Mouse (Mus musculus): ENCODE data around the gene Sdsl. TPM values are rescaled to one million over a fixed set of nuclear protein-coding genes. Genes with fewer than 3 reads are reported as not detected.

The Sdsl gene
- polyA plus RNA-seq, 1 experiment from 2014 or later, result 6.1 TPM

GRCm38 (mm10) chr5:120483399-120483798 is 10.8 kb upstream of the Sdsl start:
- Histone ChIP-seq H3K36me3 (replicated peaks; ENCODE audit: control insufficient read depth, insufficient read depth) (peaks cover 36% of the 10 kb centered on the region), H3K4me2 (replicated peaks) (no peak overlapping the region), H3K4me3 (replicated peaks; ENCODE audit: low read length) (no peak overlapping the region), H3K27ac (no peak overlapping the region), H3K9ac (no peak overlapping the region), H3K27me3 (ENCODE audit: control insufficient read depth, insufficient read depth, low read length) (no peaks in the 10 kb centered on the region), H3K9me3 (ENCODE audit: control insufficient read depth, low read length) (no peaks in the 10 kb centered on the region), H3K4me1 (replicated peaks; ENCODE audit: control insufficient read depth, insufficient read depth, low read length) (no peaks in the 10 kb centered on the region)
- WGBS, result 80% methylated on average over 16 of the region's 19 CpGs
- DNase-seq (ENCODE audit: low spot score) (no peak), ATAC-seq (ENCODE audit: low FRiP score) (no peak)

GRCm38 (mm10) chr5:120481205-120481604 is 8.6 kb upstream of the Sdsl start:
- WGBS, result 55% methylated on average over 9 of the region's 9 CpGs
- Histone ChIP-seq H3K4me3 (replicated peaks; ENCODE audit: low read length) (no peak overlapping the region), H3K36me3 (replicated peaks; ENCODE audit: control insufficient read depth, insufficient read depth) (peaks cover 16% of the 10 kb centered on the region), H3K27me3 (ENCODE audit: control insufficient read depth, insufficient read depth, low read length) (no peaks in the 10 kb centered on the region), H3K27ac (no peak overlapping the region), H3K9ac (no peak overlapping the region), H3K4me2 (replicated peaks) (no peak overlapping the region), H3K4me1 (replicated peaks; ENCODE audit: control insufficient read depth, insufficient read depth, low read length) (no peaks in the 10 kb centered on the region), H3K9me3 (ENCODE audit: control insufficient read depth, low read length) (no peaks in the 10 kb centered on the region)
- ATAC-seq (ENCODE audit: low FRiP score) (no peak), DNase-seq (ENCODE audit: low spot score) (no peak)

GRCm38 (mm10) chr5:120479538-120479937 is 6.9 kb upstream of the Sdsl start:
- WGBS, result 70% methylated on average over 4 of the region's 4 CpGs

GRCm38 (mm10) chr5:120477993-120478392 is 5.4 kb upstream of the Sdsl start:
- ATAC-seq (ENCODE audit: low FRiP score), result no peak
- no peak overlapping the region for H3K4me3 ChIP-seq (replicated peaks; ENCODE audit: low read length)

More at GRCm38 (mm10) chr5:120479538-120479937, 6.9 kb upstream of the Sdsl start:
- Histone ChIP-seq H3K4me1 (replicated peaks; ENCODE audit: control insufficient read depth, insufficient read depth, low read length) (no peaks in the 10 kb centered on the region), H3K9ac (no peak overlapping the region), H3K36me3 (replicated peaks; ENCODE audit: control insufficient read depth, insufficient read depth) (no peaks in the 10 kb centered on the region), H3K27ac (no peak overlapping the region), H3K4me2 (replicated peaks) (no peak overlapping the region), H3K9me3 (ENCODE audit: control insufficient read depth, low read length) (no peaks in the 10 kb centered on the region), H3K4me3 (replicated peaks; ENCODE audit: low read length) (no peak overlapping the region), H3K27me3 (ENCODE audit: control insufficient read depth, insufficient read depth, low read length) (no peaks in the 10 kb centered on the region)
- ATAC-seq (ENCODE audit: low FRiP score), result no peak
- no peak for DNase-seq (ENCODE audit: low spot score)

GRCm38 (mm10) chr5:120476296-120476695 is 3.7 kb upstream of the Sdsl start, which contains the start of gene Sds:
Gene Sds, plus strand, starts transcription at chr5:120476526.
- WGBS, result 18% methylated on average over 13 of the region's 13 CpGs
- H3K27me3 ChIP-seq (ENCODE audit: control insufficient read depth, insufficient read depth, low read length), result no peaks in the 10 kb centered on the region
- DNase-seq (ENCODE audit: low spot score), result no peak
- no peak for ATAC-seq (ENCODE audit: low FRiP score)
- no peak within 1 kb of the TSS for H3K4me2 ChIP-seq (replicated peaks)
- H3K36me3 ChIP-seq (replicated peaks; ENCODE audit: control insufficient read depth, insufficient read depth), result no peaks in the 10 kb centered on the region
- H3K9ac ChIP-seq, result no peak within 1 kb of the TSS
- no peak within 1 kb of the TSS for H3K4me3 ChIP-seq (replicated peaks; ENCODE audit: low read length)
- H3K9me3 ChIP-seq (ENCODE audit: control insufficient read depth, low read length), result no peaks in the 10 kb centered on the region
- H3K27ac ChIP-seq, result no peak within 1 kb of the TSS
- H3K4me1 ChIP-seq (replicated peaks; ENCODE audit: control insufficient read depth, insufficient read depth, low read length), result no peaks in the 10 kb centered on the region

More at GRCm38 (mm10) chr5:120477993-120478392, 5.4 kb upstream of the Sdsl start:
- no peak overlapping the region for H3K27ac ChIP-seq
- DNase-seq (ENCODE audit: low spot score), result no peak
- H3K36me3 ChIP-seq (replicated peaks; ENCODE audit: control insufficient read depth, insufficient read depth), result no peaks in the 10 kb centered on the region
- H3K4me2 ChIP-seq (replicated peaks), result no peak overlapping the region
- no peaks in the 10 kb centered on the region for H3K4me1 ChIP-seq (replicated peaks; ENCODE audit: control insufficient read depth, insufficient read depth, low read length)
- H3K27me3 ChIP-seq (ENCODE audit: control insufficient read depth, insufficient read depth, low read length), result no peaks in the 10 kb centered on the region
- H3K9ac ChIP-seq, result no peak overlapping the region
- 92% methylated on average over 5 of the region's 5 CpGs for WGBS
- H3K9me3 ChIP-seq (ENCODE audit: control insufficient read depth, low read length), result no peaks in the 10 kb centered on the region

GRCm38 (mm10) chr5:120475861-120476260 is 3.3 kb upstream of the Sdsl start:
- no peaks in the 10 kb centered on the region for H3K27me3 ChIP-seq (ENCODE audit: control insufficient read depth, insufficient read depth, low read length)
- ATAC-seq (ENCODE audit: low FRiP score), result no peak
- DNase-seq (ENCODE audit: low spot score), result no peak
- no peak overlapping the region for H3K4me3 ChIP-seq (replicated peaks; ENCODE audit: low read length)
- 51% methylated on average over 8 of the region's 8 CpGs for WGBS
- no peak overlapping the region for H3K9ac ChIP-seq
- H3K27ac ChIP-seq, result no peak overlapping the region
- H3K9me3 ChIP-seq (ENCODE audit: control insufficient read depth, low read length), result no peaks in the 10 kb centered on the region
- no peaks in the 10 kb centered on the region for H3K4me1 ChIP-seq (replicated peaks; ENCODE audit: control insufficient read depth, insufficient read depth, low read length)
- no peaks in the 10 kb centered on the region for H3K36me3 ChIP-seq (replicated peaks; ENCODE audit: control insufficient read depth, insufficient read depth)
- no peak overlapping the region for H3K4me2 ChIP-seq (replicated peaks)

GRCm38 (mm10) chr5:120473361-120473760 is 751 bp upstream of the Sdsl start:
- 96% methylated on average over 2 of the region's 2 CpGs for WGBS
- Histone ChIP-seq H3K9ac (no peak overlapping the region), H3K4me1 (replicated peaks; ENCODE audit: control insufficient read depth, insufficient read depth, low read length) (no peaks in the 10 kb centered on the region), H3K4me2 (replicated peaks) (no peak overlapping the region), H3K9me3 (ENCODE audit: control insufficient read depth, low read length) (no peaks in the 10 kb centered on the region), H3K4me3 (replicated peaks; ENCODE audit: low read length) (no peak overlapping the region), H3K27ac (no peak overlapping the region), H3K36me3 (replicated peaks; ENCODE audit: control insufficient read depth, insufficient read depth) (no peaks in the 10 kb centered on the region), H3K27me3 (ENCODE audit: control insufficient read depth, insufficient read depth, low read length) (no peaks in the 10 kb centered on the region)
- no peak for DNase-seq (ENCODE audit: low spot score)
- no peak for ATAC-seq (ENCODE audit: low FRiP score)

- WGBS, result 53% methylated on average over 4 of the region's 4 CpGs
- H3K27ac ChIP-seq, result no peak overlapping the region
Measured at GRCm38 (mm10) chr5:120471538-120471937, 1.1 kb downstream of the Sdsl start.

GRCm38 (mm10) chr5:120468830-120469229 is 3.8 kb downstream of the Sdsl start:
- Histone ChIP-seq H3K4me1 (replicated peaks; ENCODE audit: control insufficient read depth, insufficient read depth, low read length) (no peaks in the 10 kb centered on the region), H3K4me3 (replicated peaks; ENCODE audit: low read length) (no peak overlapping the region), H3K9ac (no peak overlapping the region), H3K36me3 (replicated peaks; ENCODE audit: control insufficient read depth, insufficient read depth) (no peaks in the 10 kb centered on the region), H3K27ac (no peak overlapping the region), H3K27me3 (ENCODE audit: control insufficient read depth, insufficient read depth, low read length) (no peaks in the 10 kb centered on the region), H3K9me3 (ENCODE audit: control insufficient read depth, low read length) (no peaks in the 10 kb centered on the region), H3K4me2 (replicated peaks) (no peak overlapping the region)
- ATAC-seq (ENCODE audit: low FRiP score), result no peak
- 88% methylated on average over 6 of the region's 6 CpGs for WGBS
- no peak for DNase-seq (ENCODE audit: low spot score)

More at GRCm38 (mm10) chr5:120471538-120471937, 1.1 kb downstream of the Sdsl start:
- no peak overlapping the region for H3K4me2 ChIP-seq (replicated peaks)
- H3K27me3 ChIP-seq (ENCODE audit: control insufficient read depth, insufficient read depth, low read length), result no peaks in the 10 kb centered on the region
- no peaks in the 10 kb centered on the region for H3K9me3 ChIP-seq (ENCODE audit: control insufficient read depth, low read length)
- H3K36me3 ChIP-seq (replicated peaks; ENCODE audit: control insufficient read depth, insufficient read depth), result no peaks in the 10 kb centered on the region
- ATAC-seq (ENCODE audit: low FRiP score) (no peak), DNase-seq (ENCODE audit: low spot score) (no peak)
- H3K4me1 ChIP-seq (replicated peaks; ENCODE audit: control insufficient read depth, insufficient read depth, low read length), result no peaks in the 10 kb centered on the region
- no peak overlapping the region for H3K4me3 ChIP-seq (replicated peaks; ENCODE audit: low read length)
- no peak overlapping the region for H3K9ac ChIP-seq

- Histone ChIP-seq H3K9me3 (ENCODE audit: control insufficient read depth, low read length) (no peaks in the 10 kb centered on the region), H3K4me2 (replicated peaks) (no peak overlapping the region), H3K4me1 (replicated peaks; ENCODE audit: control insufficient read depth, insufficient read depth, low read length) (no peaks in the 10 kb centered on the region), H3K9ac (no peak overlapping the region), H3K27ac (no peak overlapping the region), H3K4me3 (replicated peaks; ENCODE audit: low read length) (no peak overlapping the region), H3K36me3 (replicated peaks; ENCODE audit: control insufficient read depth, insufficient read depth) (no peaks in the 10 kb centered on the region), H3K27me3 (ENCODE audit: control insufficient read depth, insufficient read depth, low read length) (no peaks in the 10 kb centered on the region)
- ATAC-seq (ENCODE audit: low FRiP score) (no peak), DNase-seq (ENCODE audit: low spot score) (no peak)
- WGBS, result 90% methylated on average over 5 of the region's 5 CpGs
Measured at GRCm38 (mm10) chr5:120468336-120468735, 4.3 kb downstream of the Sdsl start.

All from hindbrain, embryonic 14.5 days (tissue).